Mouse (Mus musculus) bone marrow, adult 2 months (tissue): ENCODE data around the gene Olfr1411.

Experiments used
- CTCF ChIP-seq: fragments of 200-500 bp; IDR thresholded peaks from 2 replicates; pipeline ENCODE4 v1.5.1; 2011; ENCODE audit warnings: low read length, control low read depth; ENCODE audit not compliant: control insufficient read depth, insufficient read depth
- POLR2A ChIP-seq: fragments of 200-500 bp; IDR thresholded peaks from 2 replicates; pipeline ENCODE4 v1.6.1; 2011; ENCODE audit warnings: low read depth, mild to moderate bottlenecking, control low read depth, low read length, borderline replicate concordance; ENCODE audit not compliant: control insufficient read depth

- TF ChIP-seq CTCF (no peak), POLR2A (no peak)
Measured at GRCm38 (mm10) chr1:92585479-92585878, 8.7 kb upstream of the Olfr1411 start, which contains the start of gene Olfr1412.
